Mouse (Mus musculus) macrophage (primary cell): ENCODE data around the gene Agrn. TPM values are rescaled to one million over a fixed set of nuclear protein-coding genes. Genes with fewer than 3 reads are reported as not detected.

Experiments
- polyA plus RNA-seq: library from polyadenylated mRNA; stranded (reverse); fragments of 250-400 nt; gene quantifications from 3 replicates; pipeline ENCODE4 v1.2.4, GENCODE M21; 2018; ENCODE audit warnings: inconsistent platforms

The Agrn gene
- polyA plus RNA-seq, 1 experiment from 2014 or later = 3.3 TPM

Other genes with a start within 250 kb of the Agrn start
- 5.3 to 17.5 TPM (median 14.9 TPM) in 3 replicates for gene C1qtnf12, start 235.2 kb downstream of the Agrn start, polyA plus RNA-seq
- 1.4 to 6.1 TPM (median 2.9 TPM) in 3 replicates for gene B3galt6, start 204.8 kb downstream of the Agrn start, polyA plus RNA-seq
- 261 to 438 TPM (median 289 TPM) in 3 replicates for gene Sdf4, start 204.6 kb downstream of the Agrn start, polyA plus RNA-seq
- gene Tnfrsf4, start 183.6 kb downstream of the Agrn start, polyA plus RNA-seq = 0.47 to 0.95 TPM (median 0.93 TPM) in 3 replicates
- gene Tnfrsf18, start 171.3 kb downstream of the Agrn start, polyA plus RNA-seq = 0.29 to 0.30 TPM in 2 of 3 replicates, not detected in the other
- not detected in 3 replicates for gene Ttll10, start 138.1 kb downstream of the Agrn start, polyA plus RNA-seq
- 3.9 to 7.6 TPM (median 5.1 TPM) in 3 replicates for gene 9430015G10Rik, start 87.5 kb downstream of the Agrn start, polyA plus RNA-seq
- gene Rnf223, start 67.0 kb downstream of the Agrn start, polyA plus RNA-seq = not detected in 3 replicates
- 62.5 to 462 TPM (median 183 TPM) in 3 replicates for gene Isg15, start 3.3 kb upstream of the Agrn start, polyA plus RNA-seq
- gene AW011738, start 5.8 kb upstream of the Agrn start, polyA plus RNA-seq = 0.53 to 3.8 TPM (median 0.88 TPM) in 3 replicates
- gene Perm1, start 18.4 kb upstream of the Agrn start, polyA plus RNA-seq = 0.06 to 0.12 TPM in 2 of 3 replicates, not detected in the other
- 16.9 to 22.6 TPM (median 18.8 TPM) in 3 replicates for gene Plekhn1, start 37.4 kb upstream of the Agrn start, polyA plus RNA-seq
- gene Noc2l, start 38.5 kb upstream of the Agrn start, polyA plus RNA-seq = 52.2 to 93.1 TPM (median 59.9 TPM) in 3 replicates
- 0.09 to 0.43 TPM in 2 of 3 replicates, not detected in the other for gene Samd11, start 58.2 kb upstream of the Agrn start, polyA plus RNA-seq
- not detected in 3 replicates for gene Vmn2r-ps159, start 133.6 kb upstream of the Agrn start, polyA plus RNA-seq